Mouse (Mus musculus) heart, postnatal 10 days (tissue): ENCODE measurements at regions not wholly inside any gene's neighbourhood (a gene's known extent, or its start where the extent isn't known, plus 50 kb on each side); places are given as distances from the start of the nearest gene placed in this dataset.

Experiments
- DNase-seq, 2 experiments: peaks; one replicate each; pipeline ENCODE4 v3.0.0; 2021
- intact Hi-C: fragments of 180-260 bp; cut with DNase I; formaldehyde crosslinking; loops from one replicate; pipeline ENCODE4 v1.15.1; 2025

GRCm38 (mm10) chr10:17235955-17236650 is 486.9 kb upstream of the Cited2 start:
- intact Hi-C loops = loop anchor here (10.0 kb wide), 1 partner anchor 489 kb away; the partner anchor contains the start of gene Cited2
- no peak for DNase-seq

- intact Hi-C loops = loop anchor here (10.0 kb wide), 1 partner anchor 488 kb away; the partner anchor contains the start of gene Cited2
- no peak for DNase-seq
These were observed 486.3 kb upstream of the Cited2 start for GRCm38 (mm10) chr10:17236761-17237160.

- intact Hi-C loops = loop anchor here (10.0 kb wide), 1 partner anchor 487 kb away; the partner anchor contains the start of gene Cited2
- DNase-seq = no peak
These were observed 485.6 kb upstream of the Cited2 start for GRCm38 (mm10) chr10:17237463-17237862.

GRCm38 (mm10) chr10:17237918-17238850 is 484.8 kb upstream of the Cited2 start:
- intact Hi-C loops = loop anchor here (10.0 kb wide), 1 partner anchor 487 kb away; the partner anchor contains the start of gene Cited2
- no peak for DNase-seq

- DNase-seq = no peak
- intact Hi-C loops = no loop called here
These were observed 474.7 kb upstream of the Cited2 start for GRCm38 (mm10) chr10:17248270-17248669.

GRCm38 (mm10) chr10:17253040-17253439 is 470.0 kb upstream of the Cited2 start:
- intact Hi-C loops = no loop called here
- DNase-seq = no peak

GRCm38 (mm10) chr10:17260154-17260553 is 462.9 kb upstream of the Cited2 start:
- no peak for DNase-seq
- intact Hi-C loops = no loop called here

GRCm38 (mm10) chr10:17260615-17261014 is 462.4 kb upstream of the Cited2 start:
- DNase-seq = no peak
- intact Hi-C loops = no loop called here

- DNase-seq = no peak
These were observed 461.7 kb upstream of the Cited2 start for GRCm38 (mm10) chr10:17261192-17261824.

GRCm38 (mm10) chr10:17261825-17262205 is 461.2 kb upstream of the Cited2 start:
- DNase-seq = no peak
- intact Hi-C loops = no loop called here

More at GRCm38 (mm10) chr10:17261192-17261824, 461.7 kb upstream of the Cited2 start:
- intact Hi-C loops = no loop called here

GRCm38 (mm10) chr10:17272646-17273045 is 450.4 kb upstream of the Cited2 start:
- no peak for DNase-seq
- intact Hi-C loops = no loop called here

GRCm38 (mm10) chr10:17273855-17274254 is 449.2 kb upstream of the Cited2 start:
- DNase-seq = no peak
- intact Hi-C loops = no loop called here

GRCm38 (mm10) chr10:17275214-17275613 is 447.8 kb upstream of the Cited2 start:
- DNase-seq = no peak
- intact Hi-C loops = no loop called here

- intact Hi-C loops = no loop called here
- no peak for DNase-seq
These were observed 445.1 kb upstream of the Cited2 start for GRCm38 (mm10) chr10:17277911-17278310.

GRCm38 (mm10) chr10:17284858-17285257 is 438.2 kb upstream of the Cited2 start:
- intact Hi-C loops = no loop called here
- no peak for DNase-seq

GRCm38 (mm10) chr10:17287141-17287540 is 435.9 kb upstream of the Cited2 start:
- no peak for DNase-seq
- intact Hi-C loops = no loop called here

- DNase-seq = no peak
- intact Hi-C loops = no loop called here
These were observed 434.8 kb upstream of the Cited2 start for GRCm38 (mm10) chr10:17288231-17288630.

- DNase-seq = no peak
- intact Hi-C loops = loop anchor here (10.0 kb wide), 1 partner anchor 432 kb away; the partner anchor contains the start of gene Cited2
These were observed 430.7 kb upstream of the Cited2 start for GRCm38 (mm10) chr10:17292331-17292730.

GRCm38 (mm10) chr10:17294440-17294839 is 428.6 kb upstream of the Cited2 start:
- intact Hi-C loops = loop anchor here (10.0 kb wide), 1 partner anchor 430 kb away; the partner anchor contains the start of gene Cited2
- no peak for DNase-seq

GRCm38 (mm10) chr10:17295157-17295556 is 427.9 kb upstream of the Cited2 start:
- intact Hi-C loops = loop anchor here (10.0 kb wide), 1 partner anchor 430 kb away; the partner anchor contains the start of gene Cited2
- DNase-seq = no peak

GRCm38 (mm10) chr10:17299600-17299999 is 423.4 kb upstream of the Cited2 start:
- peak; percentile 49 for DNase-seq
- intact Hi-C loops = loop anchor here (10.0 kb wide), 1 partner anchor 425 kb away; the partner anchor contains the start of gene Cited2
